Mouse (Mus musculus) liver, adult 2 months (tissue): ENCODE data around the gene Cadm1.

Experiments used
- CTCF ChIP-seq: fragments of 200-500 bp; IDR thresholded peaks from 2 replicates; pipeline ENCODE4 v1.5.1; 2011; ENCODE audit warnings: low read depth, low read length, control low read depth
- POLR2A ChIP-seq: fragments of 200-500 bp; IDR thresholded peaks from 2 replicates; pipeline ENCODE4 v1.6.1; 2011; ENCODE audit warnings: low read length, control low read depth; ENCODE audit not compliant: insufficient read depth; ENCODE audit errors: extremely low read depth

DNA sequence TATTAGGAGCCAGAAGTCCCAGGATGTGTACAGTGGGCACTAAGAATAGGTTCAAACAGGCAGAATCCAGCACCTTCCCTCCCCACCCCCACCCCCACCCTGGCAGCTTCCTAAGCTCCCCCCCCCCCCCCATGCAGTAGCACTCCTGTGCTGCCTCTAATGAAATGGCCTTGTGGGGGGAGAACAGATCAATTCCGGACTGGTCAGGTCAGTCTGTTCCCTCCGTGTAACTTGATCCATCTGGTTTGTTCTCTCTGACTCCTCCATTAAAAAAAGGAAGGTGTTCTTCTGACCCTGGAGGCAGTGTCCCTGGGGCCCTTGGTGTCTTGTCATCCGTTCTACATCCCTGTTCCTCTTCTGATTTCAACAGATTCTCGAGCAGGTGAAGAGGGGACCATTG is 317.8 kb downstream of the Cadm1 start:
- no peak for TF ChIP-seq POLR2A
- no peak for TF ChIP-seq CTCF
